Mouse (Mus musculus) 416B (cell line): ENCODE measurements around the gene Zfp777.
A peak's percentile ranks its signal among the peaks of the same experiment; 100 is the strongest.

Experiments used
- DNase-seq: peaks from one replicate; pipeline ENCODE4 v3.0.0; 2011; ENCODE audit warnings: low read depth

Zfp777 gene

GRCm38 (mm10) chr6:48048426-48049272 lies at the start of gene Zfp777:
Gene Zfp777, minus strand, starts transcription at chr6:48048911.
- peak; percentile 80 for DNase-seq

- DNase-seq: peak; percentile 68
Observed at GRCm38 (mm10) chr6:48086957-48087715, 38.4 kb upstream of the Zfp777 start.

GRCm38 (mm10) chr6:48086471-48086878 lies 37.8 kb upstream of the Zfp777 start, which contains the start of gene Zfp746:
Gene Zfp746, minus strand, starts transcription at chr6:48086593.
- peak; percentile 83 for DNase-seq

- DNase-seq: peak; percentile 50
Observed at GRCm38 (mm10) chr6:48085521-48086404, 37.1 kb upstream of the Zfp777 start.

GRCm38 (mm10) chr6:48083733-48084191 lies 35.1 kb upstream of the Zfp777 start:
- DNase-seq: peak; percentile 83

- no peak for DNase-seq
Observed at GRCm38 (mm10) chr6:48081952-48082351, 33.2 kb upstream of the Zfp777 start.

GRCm38 (mm10) chr6:48081021-48081420 lies 32.3 kb upstream of the Zfp777 start:
- no peak for DNase-seq

- peak; percentile 45 for DNase-seq
Observed at GRCm38 (mm10) chr6:48073316-48073715, 24.6 kb upstream of the Zfp777 start.

GRCm38 (mm10) chr6:48067492-48067891 lies 18.8 kb upstream of the Zfp777 start:
- DNase-seq: no peak

GRCm38 (mm10) chr6:48065587-48066075 lies 16.9 kb upstream of the Zfp777 start:
- DNase-seq: no peak

- DNase-seq: no peak
Observed at GRCm38 (mm10) chr6:48064451-48064850, 15.7 kb upstream of the Zfp777 start.

GRCm38 (mm10) chr6:48063940-48064339 lies 15.2 kb upstream of the Zfp777 start:
- no peak for DNase-seq

- no peak for DNase-seq
Observed at GRCm38 (mm10) chr6:48060895-48061294, 12.2 kb upstream of the Zfp777 start.

GRCm38 (mm10) chr6:48060421-48060820 lies 11.7 kb upstream of the Zfp777 start:
- DNase-seq: no peak

- DNase-seq: no peak
Observed at GRCm38 (mm10) chr6:48052136-48052535, 3.4 kb upstream of the Zfp777 start.

GRCm38 (mm10) chr6:48051666-48052065 lies 3.0 kb upstream of the Zfp777 start:
- DNase-seq: no peak

GRCm38 (mm10) chr6:48049273-48050065 lies 758 bp upstream of the Zfp777 start:
- DNase-seq: peak; percentile 63

GRCm38 (mm10) chr6:48047450-48048351 lies 1.0 kb downstream of the Zfp777 start:
- no peak for DNase-seq

- DNase-seq: peak; percentile 43
Observed at GRCm38 (mm10) chr6:48047114-48047449, 1.6 kb downstream of the Zfp777 start.

- no peak for DNase-seq
Observed at GRCm38 (mm10) chr6:48032661-48033060, 16.1 kb downstream of the Zfp777 start.
